Mouse (Mus musculus): ENCODE measurements around the gene Junb. TPM values are rescaled to one million over a fixed set of nuclear protein-coding genes. Genes with fewer than 3 reads are reported as not detected.

Junb gene
- polyA plus RNA-seq, 1 experiment from 2014 or later = 95.9 TPM

- 3% methylated on average over 49 of the region's 52 CpGs for WGBS
- H3K27ac ChIP-seq (replicated peaks) = no peak overlapping the region
- TF ChIP-seq EP300 (optimal IDR thresholded peaks at IDR 0.05) (no peak), CTCF (IDR thresholded peaks at IDR 0.05; ENCODE audit: low read depth) (peak; percentile 80)
- H3K27me3 ChIP-seq (ENCODE audit: control insufficient read depth, insufficient read depth, low read length) = no peaks in the 10 kb centered on the region
- H3K9me3 ChIP-seq (ENCODE audit: control insufficient read depth, low read length) = no peaks in the 10 kb centered on the region
- ATAC-seq (ENCODE audit: low FRiP score, low TSS enrichment) (peak; percentile 76), DNase-seq (ENCODE audit: low spot score) (peak; percentile 73)
- peak overlapping the region; percentile 22; the same call in 1 of the 2 replicates for H3K4me3 ChIP-seq (ENCODE audit: low read depth, low read length)
- H3K4me2 ChIP-seq (replicated peaks; ENCODE audit: low read depth) = peak overlapping the region; percentile 45
- H3K4me1 ChIP-seq (replicated peaks; ENCODE audit: control insufficient read depth, insufficient read depth) = no peaks in the 10 kb centered on the region
- H3K9ac ChIP-seq (ENCODE audit: low read length) = 0 out of 2 replicates have a peak overlapping the region, but pooled peaks have one; percentile 23
- no peaks in the 10 kb centered on the region for H3K36me3 ChIP-seq (ENCODE audit: control insufficient read depth, insufficient read depth, low read length)
These were observed 49.8 kb downstream of the Junb start for GRCm38 (mm10) chr8:84928456-84929306.

DNA sequence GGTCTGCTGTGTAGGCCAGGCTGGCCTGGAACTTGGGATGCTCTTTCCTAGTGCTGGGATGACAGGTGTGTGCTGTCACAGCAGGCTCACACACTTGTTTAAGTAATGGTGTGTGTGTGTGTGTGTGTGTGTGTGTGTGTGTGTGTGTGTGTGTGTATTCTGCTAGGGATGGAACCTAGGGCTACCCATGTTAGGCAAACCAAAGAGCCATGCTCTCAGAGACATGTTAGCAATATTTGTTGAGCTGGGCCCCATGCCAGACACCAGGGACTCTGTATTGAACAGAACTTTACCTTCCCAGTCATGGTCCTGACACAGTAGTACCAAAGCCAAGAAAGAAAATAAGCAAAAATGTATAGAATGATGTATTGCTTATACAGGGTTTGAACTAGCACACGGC, 51.0 kb downstream of the Junb start:
- no peaks in the 10 kb centered on the region for H3K36me3 ChIP-seq (ENCODE audit: control insufficient read depth, insufficient read depth, low read length)
- DNase-seq (ENCODE audit: low spot score) = no peak

GRCm38 (mm10) chr8:84925557-84925956, 53.0 kb downstream of the Junb start:
- H3K9ac ChIP-seq (ENCODE audit: low read length) = no peak overlapping the region
- H3K9me3 ChIP-seq (ENCODE audit: control insufficient read depth, low read length) = no peaks in the 10 kb centered on the region
- H3K4me2 ChIP-seq (replicated peaks; ENCODE audit: low read depth) = no peak overlapping the region
- no peaks in the 10 kb centered on the region for H3K36me3 ChIP-seq (ENCODE audit: control insufficient read depth, insufficient read depth, low read length)
- no peak for ATAC-seq (ENCODE audit: low FRiP score, low TSS enrichment)
- H3K4me1 ChIP-seq (replicated peaks; ENCODE audit: control insufficient read depth, insufficient read depth) = no peaks in the 10 kb centered on the region
- 57% methylated on average over 7 of the region's 7 CpGs for WGBS
- no peak overlapping the region for H3K27ac ChIP-seq (replicated peaks)
- TF ChIP-seq CTCF (IDR thresholded peaks at IDR 0.05; ENCODE audit: low read depth) (no peak), EP300 (optimal IDR thresholded peaks at IDR 0.05) (no peak)
- H3K27me3 ChIP-seq (ENCODE audit: control insufficient read depth, insufficient read depth, low read length) = no peaks in the 10 kb centered on the region
- no peak overlapping the region for H3K4me3 ChIP-seq (ENCODE audit: low read depth, low read length)
- DNase-seq (ENCODE audit: low spot score) = no peak

More for the DNA sequence above, 51.0 kb downstream of the Junb start:
- Histone ChIP-seq H3K4me2 (replicated peaks; ENCODE audit: low read depth) (no peak overlapping the region), H3K27me3 (ENCODE audit: control insufficient read depth, insufficient read depth, low read length) (no peaks in the 10 kb centered on the region), H3K4me1 (replicated peaks; ENCODE audit: control insufficient read depth, insufficient read depth) (no peaks in the 10 kb centered on the region), H3K4me3 (ENCODE audit: low read depth, low read length) (no peak overlapping the region), H3K9ac (ENCODE audit: low read length) (no peak overlapping the region), H3K9me3 (ENCODE audit: control insufficient read depth, low read length) (no peaks in the 10 kb centered on the region), H3K27ac (replicated peaks) (no peak overlapping the region)
- 85% methylated on average over 1 of the region's 1 CpGs for WGBS
- no peak for TF ChIP-seq EP300 (optimal IDR thresholded peaks at IDR 0.05)
- no peak for TF ChIP-seq CTCF (IDR thresholded peaks at IDR 0.05; ENCODE audit: low read depth)
- 0 out of 2 replicates have a peak, but pooled peaks have one; percentile 27 for ATAC-seq (ENCODE audit: low FRiP score, low TSS enrichment)

Small RNAs within 50 kb of the gene (microRNA-seq; reads per million reads assigned to microRNA genes)
- gene Gm24197 = not detected

Other genes starting within 250 kb of the Junb start
- gene Nfix, start 178.4 kb downstream of the Junb start, polyA plus RNA-seq (2015; fragmentation: Nextera tagmentation; extraction: Ambion mirVana) = 36.5 and 36.6 TPM in 2 replicates
- 3.3 TPM in 2 replicates for gene Dand5, start 155.9 kb downstream of the Junb start, polyA plus RNA-seq (2015; fragmentation: Nextera tagmentation; extraction: Ambion mirVana)
- gene Gadd45gip1, start 147.2 kb downstream of the Junb start, polyA plus RNA-seq (2015; fragmentation: Nextera tagmentation; extraction: Ambion mirVana) = 38.5 and 39.3 TPM in 2 replicates
- gene Rad23a, start 138.1 kb downstream of the Junb start, polyA plus RNA-seq (2015; fragmentation: Nextera tagmentation; extraction: Ambion mirVana) = 69.8 and 70.6 TPM in 2 replicates
- 522 and 537 TPM in 2 replicates for gene Calr, start 131.8 kb downstream of the Junb start, polyA plus RNA-seq (2015; fragmentation: Nextera tagmentation; extraction: Ambion mirVana)
- 43.3 and 44.3 TPM in 2 replicates for gene Farsa, start 121.7 kb downstream of the Junb start, polyA plus RNA-seq (2015; fragmentation: Nextera tagmentation; extraction: Ambion mirVana)
- gene Syce2, start 106.6 kb downstream of the Junb start, polyA plus RNA-seq (2015; fragmentation: Nextera tagmentation; extraction: Ambion mirVana) = 25.0 and 27.3 TPM in 2 replicates
- gene Gcdh, start 84.8 kb downstream of the Junb start, polyA plus RNA-seq (2015; fragmentation: Nextera tagmentation; extraction: Ambion mirVana) = 18.5 and 21.1 TPM in 2 replicates
- 0.51 and 0.82 TPM in 2 replicates for gene Klf1, start 76.8 kb downstream of the Junb start, polyA plus RNA-seq (2015; fragmentation: Nextera tagmentation; extraction: Ambion mirVana)
- gene Dnase2a, start 70.2 kb downstream of the Junb start, polyA plus RNA-seq (2015; fragmentation: Nextera tagmentation; extraction: Ambion mirVana) = 15.9 and 17.4 TPM in 2 replicates
- 0.87 and 1.1 TPM in 2 replicates for gene Mast1, start 41.4 kb downstream of the Junb start, polyA plus RNA-seq (2015; fragmentation: Nextera tagmentation; extraction: Ambion mirVana)
- 0.05 and 0.13 TPM in 2 replicates for gene Rtbdn, start 31.7 kb downstream of the Junb start, polyA plus RNA-seq (2015; fragmentation: Nextera tagmentation; extraction: Ambion mirVana)
- not detected in 2 replicates for gene Gm49661, start 9.3 kb downstream of the Junb start, polyA plus RNA-seq (2015; fragmentation: Nextera tagmentation; extraction: Ambion mirVana)
- gene Prdx2, start 9.1 kb downstream of the Junb start, polyA plus RNA-seq (2015; fragmentation: Nextera tagmentation; extraction: Ambion mirVana) = 370 and 376 TPM in 2 replicates
- gene Rnaseh2a, start 9.0 kb downstream of the Junb start, polyA plus RNA-seq (2015; fragmentation: Nextera tagmentation; extraction: Ambion mirVana) = 79.4 and 80.1 TPM in 2 replicates
- 28.8 and 30.9 TPM in 2 replicates for gene Hook2, start 11.9 kb upstream of the Junb start, polyA plus RNA-seq (2015; fragmentation: Nextera tagmentation; extraction: Ambion mirVana)
- 0.06 and 0.16 TPM in 2 replicates for gene Best2, start 35.8 kb upstream of the Junb start, polyA plus RNA-seq (2015; fragmentation: Nextera tagmentation; extraction: Ambion mirVana)
- gene Asna1, start 46.6 kb upstream of the Junb start, polyA plus RNA-seq (2015; fragmentation: Nextera tagmentation; extraction: Ambion mirVana) = 68.0 and 71.8 TPM in 2 replicates
- gene Trir, start 48.1 kb upstream of the Junb start, polyA plus RNA-seq (2015; fragmentation: Nextera tagmentation; extraction: Ambion mirVana) = 94.4 and 95.1 TPM in 2 replicates
- gene Tnpo2, start 58.2 kb upstream of the Junb start, polyA plus RNA-seq (2015; fragmentation: Nextera tagmentation; extraction: Ambion mirVana) = 12.5 and 15.4 TPM in 2 replicates
- gene Fbxw9, start 81.3 kb upstream of the Junb start, polyA plus RNA-seq (2015; fragmentation: Nextera tagmentation; extraction: Ambion mirVana) = 25.7 and 28.4 TPM in 2 replicates
- not detected in 2 replicates for gene Gm5741, start 89.3 kb upstream of the Junb start, polyA plus RNA-seq (2015; fragmentation: Nextera tagmentation; extraction: Ambion mirVana)
- gene Dhps, start 93.0 kb upstream of the Junb start, polyA plus RNA-seq (2015; fragmentation: Nextera tagmentation; extraction: Ambion mirVana) = 40.2 and 42.2 TPM in 2 replicates
- 114 and 117 TPM in 2 replicates for gene Wdr83os, start 102.0 kb upstream of the Junb start, polyA plus RNA-seq (2015; fragmentation: Nextera tagmentation; extraction: Ambion mirVana)
- 22.3 and 23.6 TPM in 2 replicates for gene Wdr83, start 102.6 kb upstream of the Junb start, polyA plus RNA-seq (2015; fragmentation: Nextera tagmentation; extraction: Ambion mirVana)
- gene Man2b1, start 104.6 kb upstream of the Junb start, polyA plus RNA-seq (2015; fragmentation: Nextera tagmentation; extraction: Ambion mirVana) = 29.1 and 32.6 TPM in 2 replicates
- gene Zfp791, start 144.4 kb upstream of the Junb start, polyA plus RNA-seq (2015; fragmentation: Nextera tagmentation; extraction: Ambion mirVana) = 1.2 and 1.5 TPM in 2 replicates
- gene Cks1brt, start 173.2 kb upstream of the Junb start, polyA plus RNA-seq (2015; fragmentation: Nextera tagmentation; extraction: Ambion mirVana) = 0.05 TPM in 1 of 2 replicates, not detected in the other
- gene Olfr371, start 247.3 kb upstream of the Junb start, polyA plus RNA-seq (2015; fragmentation: Nextera tagmentation; extraction: Ambion mirVana) = not detected in 2 replicates

All from stomach, postnatal 0 days (tissue).